ENCODE assay signal across 14 mouse cellular contexts in genomic region chr19:57270711-57271110, GRCm38 (mm10).
"Had no signal": no experiment of that assay in that cellular context is flagged by ENCODE, and none has a peak within 500 bp of the region (broad histone marks: within the 10 kb centered on the region; RNA-seq: fewer than 3 reads in every experiment).

No protein-coding gene starts in this region.

- DNase-seq: kidney, adult 2 months; kidney, postnatal 14 days; left cerebral cortex, postnatal 4 days; liver, embryonic 13.5 days; lung, adult 18-20 months; retina, postnatal 1 day; thymus, adult 2 months; thymus, postnatal 25 days had no signal

- H3K9me3 ChIP-seq: kidney, embryonic 15.5 days; limb, embryonic 13.5 days; liver, embryonic 13.5 days; midbrain, embryonic 12.5 days; neural tube, embryonic 13.5 days; stomach, embryonic 15.5 days had no signal

- H3K36me3 ChIP-seq: kidney, embryonic 15.5 days; limb, embryonic 13.5 days; liver, embryonic 13.5 days; midbrain, embryonic 12.5 days; neural tube, embryonic 13.5 days; stomach, embryonic 15.5 days had no signal

- H3K4me3 ChIP-seq: kidney, embryonic 15.5 days; limb, embryonic 13.5 days; liver, embryonic 13.5 days; midbrain, embryonic 12.5 days; neural tube, embryonic 13.5 days; stomach, embryonic 15.5 days had no signal

- H3K9ac ChIP-seq: kidney, embryonic 15.5 days; limb, embryonic 13.5 days; liver, embryonic 13.5 days; midbrain, embryonic 12.5 days; neural tube, embryonic 13.5 days; stomach, embryonic 15.5 days had no signal

- H3K27me3 ChIP-seq: kidney, embryonic 15.5 days; stomach, embryonic 15.5 days had no signal

- ATAC-seq: midbrain, embryonic 16.5 days had no signal

- H3K27ac ChIP-seq: kidney, embryonic 15.5 days; limb, embryonic 13.5 days; liver, embryonic 13.5 days; neural tube, embryonic 13.5 days; stomach, embryonic 15.5 days had no signal

- H3K4me2 ChIP-seq: kidney, embryonic 15.5 days; limb, embryonic 13.5 days; liver, embryonic 13.5 days; midbrain, embryonic 12.5 days; neural tube, embryonic 13.5 days; stomach, embryonic 15.5 days had no signal
